Mouse (Mus musculus) limb, embryonic 12.5 days (tissue): ENCODE results near the gene Tbxas1. TPM values are rescaled to one million over a fixed set of nuclear protein-coding genes. Genes with fewer than 3 reads are reported as not detected.

ENCODE experiments used
- ATAC-seq: fragments of 200-750 bp; cut with Nextera tagmentation; 2 replicates; pipeline ENCODE4 v1.8.0; 2017; ENCODE audit warnings: low read depth, moderate TSS enrichment; ENCODE audit not compliant: insufficient number of reproducible peaks, insufficient read depth, low FRiP score, low TSS enrichment
- H3K27ac ChIP-seq: fragments of 300-500 bp; sonication (generic); 2 replicates; pipeline ENCODE4 v1.5.1; 2016; ENCODE audit warnings: mild to moderate bottlenecking, moderate library complexity
- H3K27me3 ChIP-seq: fragments of 300-500 bp; sonication (generic); 2 replicates; pipeline ENCODE4 v1.6.1; 2016; ENCODE audit warnings: mild to moderate bottlenecking, moderate library complexity
- H3K36me3 ChIP-seq: fragments of 300-500 bp; sonication (generic); 2 replicates; pipeline ENCODE4 v1.6.1; 2016; ENCODE audit warnings: mild to moderate bottlenecking, moderate library complexity
- H3K4me1 ChIP-seq: fragments of 300-500 bp; sonication (generic); replicated peaks from 2 replicates; pipeline ENCODE4 v1.6.1; 2016
- H3K4me2 ChIP-seq: fragments of 300-500 bp; sonication (generic); 2 replicates; pipeline ENCODE4 v1.6.1; 2016; ENCODE audit warnings: mild to moderate bottlenecking, moderate library complexity
- H3K4me3 ChIP-seq: fragments of 300-500 bp; sonication (generic); replicated peaks from 2 replicates; pipeline ENCODE4 v1.5.1; 2016; ENCODE audit warnings: mild to moderate bottlenecking
- H3K9ac ChIP-seq: fragments of 300-500 bp; sonication (generic); replicated peaks from 2 replicates; pipeline ENCODE4 v1.6.1; 2016; ENCODE audit warnings: mild to moderate bottlenecking, moderate library complexity
- H3K9me3 ChIP-seq: fragments of 300-500 bp; sonication (generic); 2 replicates; pipeline ENCODE4 v1.6.1; 2016; ENCODE audit warnings: mild to moderate bottlenecking, moderate library complexity
- WGBS: fragments of 180-500 bp; shearing (Covaris S2); methylation state at CpG from one replicate; pipeline ENCODE4 v1.1.7; 2016; 5-methylcytosine and 5-hydroxymethylcytosine counted together
- polyA plus RNA-seq: library from polyadenylated mRNA; unstranded; fragments of >200 nt; fragmentation: Nextera tagmentation; extraction: Ambion mirVana; gene quantifications from 2 replicates; pipeline ENCODE4 v1.2.1, GENCODE M21; 2016

Gene Tbxas1
- polyA plus RNA-seq, 1 experiment from 2014 or later = 1.1 TPM

GRCm38 (mm10) chr6:38961427-38962033, 86.3 kb downstream of the Tbxas1 start:
- no peak overlapping the region for H3K4me3 ChIP-seq
- no peaks in the 10 kb centered on the region; the same call in 1 of the 2 replicates for H3K27me3 ChIP-seq
- no peak overlapping the region for H3K27ac ChIP-seq
- ATAC-seq = no peak
- no peak overlapping the region for H3K4me2 ChIP-seq
- no peaks in the 10 kb centered on the region for H3K36me3 ChIP-seq
- no peaks in the 10 kb centered on the region for H3K4me1 ChIP-seq
- no peak overlapping the region for H3K9ac ChIP-seq
- WGBS = 66% methylated on average over 8 of the region's 8 CpGs
- no peaks in the 10 kb centered on the region for H3K9me3 ChIP-seq

DNA sequence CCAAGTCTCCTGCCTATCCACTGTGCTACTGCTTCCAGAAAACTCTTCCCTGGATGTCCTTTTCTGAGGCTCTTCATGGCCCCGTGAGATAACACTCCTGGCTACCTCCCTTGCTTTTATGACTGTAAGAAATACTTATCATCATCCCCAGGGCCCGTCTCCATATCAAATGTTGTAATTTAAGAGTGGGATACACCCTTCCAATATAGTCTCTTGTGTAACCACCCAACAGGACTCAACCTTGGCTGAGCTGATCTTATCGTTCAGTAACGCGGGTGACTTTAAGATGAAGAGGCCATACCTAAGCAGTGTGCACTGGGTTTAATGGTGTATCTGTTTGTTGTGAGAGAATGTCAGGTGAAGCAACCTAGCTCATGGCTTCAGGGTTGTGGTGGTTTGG, 91.6 kb downstream of the Tbxas1 start:
- Histone ChIP-seq H3K9me3 (no peaks in the 10 kb centered on the region), H3K9ac (no peak overlapping the region), H3K4me3 (no peak overlapping the region), H3K27ac (no peak overlapping the region), H3K4me2 (no peak overlapping the region), H3K4me1 (peaks cover 11% of the 10 kb centered on the region), H3K27me3 (no peaks in the 10 kb centered on the region; the same call in 1 of the 2 replicates), H3K36me3 (no peaks in the 10 kb centered on the region)
- no peak for ATAC-seq
- WGBS = 95% methylated on average over 5 of the region's 5 CpGs

GRCm38 (mm10) chr6:38967288-38967687, 92.1 kb downstream of the Tbxas1 start:
- Histone ChIP-seq H3K36me3 (no peaks in the 10 kb centered on the region), H3K4me1 (peaks cover 11% of the 10 kb centered on the region), H3K4me3 (no peak overlapping the region), H3K4me2 (no peak overlapping the region), H3K9me3 (no peaks in the 10 kb centered on the region), H3K27ac (no peak overlapping the region), H3K9ac (no peak overlapping the region), H3K27me3 (no peaks in the 10 kb centered on the region; the same call in 1 of the 2 replicates)
- 66% methylated on average over 6 of the region's 6 CpGs for WGBS
- no peak for ATAC-seq

DNA sequence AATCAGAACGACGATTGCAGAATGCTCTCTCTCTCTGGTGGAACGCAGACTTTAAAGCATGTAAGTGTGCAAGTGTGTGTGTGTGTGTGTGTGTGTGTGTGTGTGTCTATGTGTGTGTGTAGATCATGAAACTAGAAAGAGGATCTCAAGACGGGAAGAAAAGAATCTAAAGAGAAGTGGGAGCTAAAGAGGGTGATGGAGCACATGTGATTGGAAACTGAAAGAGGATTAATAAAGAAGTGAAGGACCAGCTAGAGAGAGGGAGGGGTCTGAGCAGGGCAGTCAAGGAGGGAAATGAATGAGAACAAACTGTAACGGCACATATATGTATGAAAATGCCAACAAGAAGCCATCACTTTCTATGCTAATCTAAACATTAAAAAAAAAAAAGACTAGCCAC, 92.8 kb downstream of the Tbxas1 start:
- no peak for ATAC-seq
- Histone ChIP-seq H3K4me2 (no peak overlapping the region), H3K9ac (no peak overlapping the region), H3K4me1 (peaks cover 16% of the 10 kb centered on the region), H3K27me3 (no peaks in the 10 kb centered on the region; the same call in 1 of the 2 replicates), H3K4me3 (no peak overlapping the region), H3K27ac (no peak overlapping the region), H3K9me3 (no peaks in the 10 kb centered on the region), H3K36me3 (no peaks in the 10 kb centered on the region)
- WGBS = 90% methylated on average over 5 of the region's 5 CpGs

GRCm38 (mm10) chr6:38969944-38970740, 94.9 kb downstream of the Tbxas1 start:
- 73% methylated on average over 6 of the region's 6 CpGs for WGBS

DNA sequence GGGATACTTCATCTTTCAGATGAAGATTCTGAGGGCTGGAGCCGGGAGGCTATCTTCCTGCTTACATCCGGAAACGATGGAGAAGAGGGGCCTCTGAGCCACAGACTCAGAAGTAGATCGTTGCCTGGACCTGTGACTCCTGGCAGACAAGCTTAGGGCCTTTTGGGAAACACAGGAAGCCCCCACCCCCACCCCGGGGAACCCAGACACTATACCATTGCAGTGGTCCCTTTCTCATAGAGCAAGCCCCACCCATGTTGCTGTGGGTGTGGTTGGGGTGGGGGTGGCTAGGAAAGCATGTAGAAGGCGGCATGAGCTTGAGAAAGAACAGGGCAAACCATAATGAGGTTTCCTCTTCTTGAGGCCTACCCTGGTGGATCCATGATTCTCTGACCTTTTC, 95.6 kb downstream of the Tbxas1 start:
- H3K9ac ChIP-seq = no peak overlapping the region
- H3K36me3 ChIP-seq = no peaks in the 10 kb centered on the region
- no peaks in the 10 kb centered on the region for H3K27me3 ChIP-seq
- no peak overlapping the region for H3K27ac ChIP-seq
- peaks cover 29% of the 10 kb centered on the region for H3K4me1 ChIP-seq
- H3K4me3 ChIP-seq = no peak overlapping the region
- H3K9me3 ChIP-seq = no peaks in the 10 kb centered on the region
- 85% methylated on average over 6 of the region's 6 CpGs for WGBS
- H3K4me2 ChIP-seq = no peak overlapping the region
- ATAC-seq = no peak

More at GRCm38 (mm10) chr6:38969944-38970740, 94.9 kb downstream of the Tbxas1 start:
- Histone ChIP-seq H3K36me3 (no peaks in the 10 kb centered on the region), H3K9me3 (no peaks in the 10 kb centered on the region), H3K27ac (no peak overlapping the region), H3K4me1 (peaks cover 29% of the 10 kb centered on the region), H3K4me3 (no peak overlapping the region), H3K4me2 (no peak overlapping the region), H3K27me3 (no peaks in the 10 kb centered on the region), H3K9ac (no peak overlapping the region)
- no peak for ATAC-seq

DNA sequence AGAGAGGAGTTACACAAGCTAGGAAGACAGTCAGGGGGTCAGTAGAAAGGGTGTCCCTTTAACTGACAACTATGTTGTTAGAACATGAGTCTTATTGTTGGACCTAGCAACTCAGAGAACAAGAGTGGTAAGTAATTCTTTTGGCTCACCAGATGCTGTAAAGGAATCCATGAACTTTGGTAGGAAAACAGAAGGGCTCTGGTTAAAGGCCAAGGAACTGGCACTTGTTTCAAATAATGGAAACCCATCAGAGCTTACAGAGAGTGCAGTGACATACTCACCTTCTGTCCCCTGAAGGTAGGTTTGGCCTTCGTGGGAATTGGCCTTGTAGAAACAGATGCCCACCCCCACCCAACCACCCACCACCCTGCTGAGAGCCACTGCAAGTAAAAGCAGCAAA, 97.6 kb downstream of the Tbxas1 start:
- no peaks in the 10 kb centered on the region for H3K27me3 ChIP-seq
- H3K4me1 ChIP-seq = peaks cover 29% of the 10 kb centered on the region
- H3K4me2 ChIP-seq = no peak overlapping the region
- no peak overlapping the region for H3K9ac ChIP-seq
- WGBS = 55% methylated on average over 1 of the region's 1 CpGs
- no peak for ATAC-seq
- no peak overlapping the region for H3K4me3 ChIP-seq
- no peaks in the 10 kb centered on the region for H3K36me3 ChIP-seq
- H3K27ac ChIP-seq = 0 out of 2 replicates have a peak overlapping the region, but pooled peaks have one; percentile 41
- H3K9me3 ChIP-seq = no peaks in the 10 kb centered on the region

DNA sequence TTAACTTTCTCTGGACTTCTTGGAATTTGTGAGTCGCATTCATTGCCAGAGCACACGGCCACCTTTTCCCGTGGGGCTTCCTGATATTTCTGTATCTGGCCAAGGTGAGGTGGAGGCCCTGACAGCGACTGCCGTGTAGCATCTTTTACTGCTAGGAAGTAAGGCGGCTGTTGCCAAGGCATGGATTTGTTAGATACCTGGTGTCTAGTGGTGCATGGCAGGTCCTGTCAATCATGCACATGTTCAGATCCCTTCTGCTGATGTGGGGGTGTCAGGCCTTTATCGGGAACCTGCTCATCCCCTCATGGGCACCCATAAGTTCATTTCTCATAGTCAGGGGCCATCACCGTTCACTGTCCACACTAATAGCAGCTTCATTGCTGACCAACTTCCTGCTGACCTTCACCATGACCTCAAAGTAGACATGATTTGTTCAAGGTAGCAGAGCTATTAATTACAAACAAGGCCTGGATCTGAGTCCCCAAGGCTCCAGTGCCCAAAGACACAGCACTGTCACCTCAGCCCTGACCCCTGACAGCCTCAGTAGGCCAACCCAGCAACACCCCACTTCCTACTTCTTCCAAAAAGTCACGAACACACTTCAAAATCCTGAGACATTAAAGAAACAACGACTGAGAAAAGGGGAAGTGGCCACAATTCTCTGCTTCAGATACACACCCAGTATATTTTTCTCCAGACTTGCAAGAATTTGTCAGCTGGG, 98.4 kb downstream of the Tbxas1 start:
- WGBS = 75% methylated on average over 10 of the region's 10 CpGs
- H3K36me3 ChIP-seq = no peaks in the 10 kb centered on the region
- no peak overlapping the region for H3K9ac ChIP-seq
- H3K9me3 ChIP-seq = no peaks in the 10 kb centered on the region
- H3K27ac ChIP-seq = peak overlapping the region; percentile 51; the same call in 1 of the 2 replicates
- H3K4me2 ChIP-seq = no peak overlapping the region
- peaks cover 29% of the 10 kb centered on the region for H3K4me1 ChIP-seq
- ATAC-seq = 0 out of 2 replicates have a peak, but pooled peaks have one; percentile 9
- H3K4me3 ChIP-seq = no peak overlapping the region
- H3K27me3 ChIP-seq = no peaks in the 10 kb centered on the region

GRCm38 (mm10) chr6:38974162-38974525, 98.9 kb downstream of the Tbxas1 start:
- no peaks in the 10 kb centered on the region for H3K36me3 ChIP-seq
- no peaks in the 10 kb centered on the region for H3K27me3 ChIP-seq
- no peak overlapping the region for H3K4me3 ChIP-seq
- no peaks in the 10 kb centered on the region for H3K9me3 ChIP-seq
- H3K4me1 ChIP-seq = peaks cover 29% of the 10 kb centered on the region
- H3K9ac ChIP-seq = no peak overlapping the region
- H3K4me2 ChIP-seq = no peak overlapping the region
- WGBS = 60% methylated on average over 1 of the region's 1 CpGs
- H3K27ac ChIP-seq = no peak overlapping the region
- peak; percentile 74; the same call in 1 of the 2 replicates for ATAC-seq

- Histone ChIP-seq H3K9me3 (no peaks in the 10 kb centered on the region), H3K9ac (no peak overlapping the region), H3K4me2 (no peak overlapping the region), H3K36me3 (no peaks in the 10 kb centered on the region), H3K4me3 (no peak overlapping the region), H3K27ac (no peak overlapping the region), H3K27me3 (no peaks in the 10 kb centered on the region), H3K4me1 (peaks cover 29% of the 10 kb centered on the region)
- no peak for ATAC-seq
- 79% methylated on average over 8 of the region's 8 CpGs for WGBS
These were observed 99.5 kb downstream of the Tbxas1 start for GRCm38 (mm10) chr6:38974536-38975268.

- H3K4me2 ChIP-seq = no peak overlapping the region
- H3K27me3 ChIP-seq = no peaks in the 10 kb centered on the region
- H3K4me1 ChIP-seq = peaks cover 20% of the 10 kb centered on the region
- WGBS = 92% methylated on average over 4 of the region's 4 CpGs
- H3K9me3 ChIP-seq = no peaks in the 10 kb centered on the region
- no peak overlapping the region for H3K9ac ChIP-seq
- no peak overlapping the region for H3K27ac ChIP-seq
- H3K36me3 ChIP-seq = no peaks in the 10 kb centered on the region
- no peak for ATAC-seq
- no peak overlapping the region for H3K4me3 ChIP-seq
These were observed 100.7 kb downstream of the Tbxas1 start for GRCm38 (mm10) chr6:38975866-38976265.
